Mouse (Mus musculus) liver, adult 2 months (tissue): ENCODE results near the gene Pepd.

Experiments used
- CTCF ChIP-seq: fragments of 200-500 bp; IDR thresholded peaks from 2 replicates; pipeline ENCODE4 v1.5.1; 2011; ENCODE audit warnings: low read depth, low read length, control low read depth
- POLR2A ChIP-seq: fragments of 200-500 bp; IDR thresholded peaks from 2 replicates; pipeline ENCODE4 v1.6.1; 2011; ENCODE audit warnings: low read length, control low read depth; ENCODE audit not compliant: insufficient read depth; ENCODE audit errors: extremely low read depth

- no peak for TF ChIP-seq CTCF
- TF ChIP-seq POLR2A: no peak
These were observed 76.3 kb downstream of the Pepd start for GRCm38 (mm10) chr7:34988488-34988887.
